Mouse (Mus musculus) cerebellum, adult 11 months (tissue): ENCODE results near the gene Olfr850.

ENCODE experiments used
- DNase-seq: peaks from one replicate; pipeline ENCODE4 v3.0.0; 2022

The Olfr850 gene

GRCm38 (mm10) chr9:19478148-19478547 is at the start of gene Olfr850:
Gene Olfr850, minus strand, starts transcription at chr9:19478248.
- no peak for DNase-seq

GRCm38 (mm10) chr9:19492995-19493394 is 14.9 kb upstream of the Olfr850 start, which contains the start of gene Olfr851:
Gene Olfr851, plus strand, starts transcription at chr9:19493295.
- DNase-seq = no peak

- DNase-seq = no peak
These were observed 38.1 kb downstream of the Olfr850 start, which contains the start of gene Olfr849 for GRCm38 (mm10) chr9:19439966-19440365. Gene Olfr849, plus strand, starts transcription at chr9:19440266.
